Mouse (Mus musculus): ENCODE data around the gene Olfm2.
"Not testable (repeated sequence)": the region's sequence is repeated elsewhere in the genome, so short reads cannot be mapped to it uniquely, and the experiment has no call there.

Gene Olfm2

DNA sequence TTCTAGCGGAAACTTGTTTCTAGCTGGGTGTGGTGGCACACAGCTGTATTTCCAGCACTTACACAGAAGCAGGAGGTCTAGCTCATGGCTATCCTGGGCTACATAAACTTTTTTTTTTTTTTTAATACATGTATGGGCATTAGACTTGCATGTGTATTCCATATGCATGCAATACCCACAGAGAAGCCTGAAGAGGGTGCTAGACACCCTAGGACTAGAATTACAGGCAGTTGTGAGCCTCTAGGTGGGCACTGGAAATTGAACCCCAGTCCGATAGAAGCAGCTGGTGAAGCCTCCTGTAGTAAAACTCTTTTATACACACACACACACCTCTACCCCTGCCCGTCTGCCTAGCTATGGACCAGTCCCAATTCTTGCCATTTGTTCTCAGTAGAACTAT, 92.3 kb downstream of the Olfm2 start:
- no peak for DNase-seq (ENCODE audit: low spot score in 2 of 2)

DNA sequence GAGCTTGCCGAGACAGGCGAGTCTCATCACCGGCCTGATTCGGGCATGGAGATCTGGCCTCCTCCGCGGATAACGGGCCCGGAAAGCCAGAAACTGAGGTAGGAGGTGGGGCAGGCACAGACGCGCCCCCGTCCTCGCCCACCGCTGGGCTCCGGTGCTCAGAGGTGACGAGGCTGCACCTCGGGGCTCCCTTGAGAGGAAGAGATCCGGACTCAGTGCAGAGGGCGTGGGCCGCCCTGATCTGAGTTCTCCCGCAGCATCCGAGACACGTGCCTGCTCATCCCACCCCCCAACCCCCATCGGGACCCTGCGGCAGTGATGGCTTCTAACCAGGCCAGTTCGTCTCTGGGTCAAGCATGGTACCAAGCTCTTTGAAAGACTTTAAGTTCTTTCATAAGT, 93.9 kb downstream of the Olfm2 start:
- no peak for DNase-seq (ENCODE audit: low spot score in 2 of 2)

DNA sequence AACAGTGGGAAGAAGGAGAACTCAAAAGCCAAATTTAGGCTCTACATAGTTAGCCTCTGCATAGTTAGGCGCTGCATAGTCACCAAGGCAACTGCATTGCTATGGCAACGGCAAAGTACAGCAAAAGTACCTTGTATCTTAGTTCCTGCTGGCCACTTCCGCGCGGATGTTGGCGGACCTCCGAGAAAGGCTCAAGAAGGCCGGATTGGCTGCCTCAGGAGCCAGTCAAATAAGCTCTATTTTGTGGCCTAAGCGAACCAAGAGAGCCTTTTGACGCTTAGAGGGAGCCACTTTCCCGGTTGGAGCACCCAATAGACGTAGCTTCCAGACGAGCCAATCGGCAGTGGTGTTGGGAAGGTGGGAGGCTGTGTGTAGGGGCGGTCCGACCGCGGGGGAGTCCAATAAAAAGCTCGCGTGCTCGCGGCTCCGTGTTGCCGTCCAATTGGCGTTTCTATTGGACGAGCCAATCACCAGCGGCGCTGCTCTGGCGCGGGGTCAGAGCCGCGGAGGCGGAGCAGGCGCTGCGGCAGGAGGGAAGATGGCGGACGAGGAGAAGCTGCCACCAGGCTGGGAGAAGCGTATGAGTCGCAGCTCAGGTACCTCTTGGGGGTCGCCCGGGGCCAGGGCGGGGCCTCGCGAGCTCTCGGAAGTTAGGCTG, 94.4 kb downstream of the Olfm2 start, which contains the start of gene Pin1:
Gene Pin1, plus strand, starts transcription at position 494 of the 658 bp plus-strand sequence.
- peak; percentile 96 to 98 for DNase-seq (ENCODE audit: low spot score in 2 of 2)

- DNase-seq (ENCODE audit: low spot score in 2 of 2) = no peak
Observed at GRCm38 (mm10) chr9:20645121-20645520, 101.0 kb downstream of the Olfm2 start.

- peak; percentile 73 to 75 for DNase-seq (ENCODE audit: low spot score in 2 of 2)
Observed at GRCm38 (mm10) chr9:20644360-20645081, 101.6 kb downstream of the Olfm2 start, which contains the start of gene Fbxl12. Fbxl12 (minus strand) TSS chr9:20644767.

DNA sequence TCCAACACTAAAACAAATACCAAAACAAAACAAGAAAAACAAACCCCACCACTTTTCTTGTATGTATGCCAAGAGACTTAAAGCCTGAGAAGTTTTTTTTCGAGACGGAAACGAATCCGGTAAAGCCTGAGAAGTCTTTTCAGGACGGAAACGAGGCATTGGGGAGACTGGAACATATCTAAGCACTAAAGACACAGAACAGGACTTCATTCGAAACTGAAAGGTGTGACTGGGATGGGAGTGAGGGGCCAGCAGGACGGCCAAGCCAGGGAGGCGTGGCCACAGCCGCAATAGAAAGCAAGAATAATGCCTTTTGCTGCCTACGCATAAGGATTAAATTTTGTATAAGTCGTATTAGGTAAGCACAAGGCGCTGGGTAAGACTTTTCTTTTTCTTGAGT, 102.4 kb downstream of the Olfm2 start:
- no peak for DNase-seq (ENCODE audit: low spot score in 2 of 2)

GRCm38 (mm10) chr9:20642896-20643466, 103.2 kb downstream of the Olfm2 start:
- peak; percentile 72 to 88 for DNase-seq (ENCODE audit: low spot score in 2 of 2)

- DNase-seq (ENCODE audit: low spot score in 2 of 2) = peak; percentile 45 to 59
Observed at GRCm38 (mm10) chr9:20642101-20642895, 103.9 kb downstream of the Olfm2 start, which contains the start of gene Ubl5. Ubl5 (plus strand) TSS chr9:20642878.

DNA sequence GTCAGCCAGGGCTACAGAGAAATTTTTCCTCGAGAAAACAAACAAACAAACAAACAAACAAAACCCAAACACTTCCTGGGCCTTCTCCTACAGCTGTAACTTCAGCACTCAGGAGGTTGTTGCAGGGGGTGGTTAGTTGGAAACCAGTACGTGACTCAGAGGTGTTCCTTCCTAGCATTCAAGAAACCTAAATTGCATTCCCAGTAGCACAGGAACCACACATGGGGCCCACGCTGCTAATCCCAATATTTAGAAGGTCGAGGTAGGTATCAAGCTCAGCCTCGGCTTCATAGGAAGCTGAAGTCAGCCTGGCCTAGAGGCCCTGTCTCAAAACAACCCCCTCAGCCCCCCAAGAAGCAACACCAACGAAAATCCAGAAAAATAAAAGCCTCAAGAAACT, 104.6 kb downstream of the Olfm2 start:
- DNase-seq (ENCODE audit: low spot score in 2 of 2) = no peak

DNA sequence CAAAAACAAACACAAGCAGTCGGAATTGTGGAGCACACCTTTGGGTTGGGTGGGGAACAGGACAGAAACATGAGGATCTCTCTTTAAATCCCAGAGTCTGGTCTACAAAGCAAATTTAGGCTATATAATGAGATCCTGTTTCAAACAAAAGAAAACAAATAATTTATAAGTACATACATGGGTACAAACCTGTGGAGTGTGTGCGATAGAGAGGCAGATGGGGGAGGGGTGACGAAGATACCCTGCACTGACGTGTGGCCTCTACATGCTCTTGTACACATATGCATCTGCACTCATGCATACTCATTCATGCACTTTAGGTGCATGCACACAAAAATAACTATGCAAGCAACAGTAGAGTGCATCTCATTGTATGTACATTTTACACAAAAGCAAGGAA, 106.7 kb downstream of the Olfm2 start:
- DNase-seq (ENCODE audit: low spot score in 2 of 2) = no peak

- no peak for DNase-seq (ENCODE audit: low spot score in 2 of 2)
Observed at GRCm38 (mm10) chr9:20638552-20638951, 107.6 kb downstream of the Olfm2 start.

GRCm38 (mm10) chr9:20636790-20637189, 109.4 kb downstream of the Olfm2 start:
- no peak for DNase-seq (ENCODE audit: low spot score in 2 of 2)

- no peak for DNase-seq (ENCODE audit: low spot score in 2 of 2)
Observed at GRCm38 (mm10) chr9:20636256-20636655, 109.9 kb downstream of the Olfm2 start.

DNA sequence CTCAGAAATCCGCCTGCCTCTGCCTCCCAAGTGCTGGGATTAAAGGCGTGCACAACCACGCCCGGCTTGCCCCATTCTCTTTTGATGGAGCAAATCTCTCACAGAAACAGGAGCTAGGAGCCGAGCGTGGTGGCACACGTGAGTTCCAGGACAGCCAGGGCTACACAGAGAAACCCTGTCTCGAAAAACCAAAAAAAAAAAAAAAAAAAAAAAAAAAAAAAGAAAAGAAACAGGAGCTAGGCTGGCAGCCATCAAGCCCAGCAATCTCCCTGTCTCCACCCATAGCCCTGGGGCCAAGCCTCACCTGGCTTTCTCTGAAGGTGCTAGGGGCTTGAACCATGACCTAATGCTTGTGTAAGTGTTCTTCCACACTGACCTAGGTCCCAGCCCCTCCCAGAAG, 110.5 kb downstream of the Olfm2 start:
- not testable (repeated sequence) for DNase-seq (ENCODE audit: low spot score in 2 of 2)

DNA sequence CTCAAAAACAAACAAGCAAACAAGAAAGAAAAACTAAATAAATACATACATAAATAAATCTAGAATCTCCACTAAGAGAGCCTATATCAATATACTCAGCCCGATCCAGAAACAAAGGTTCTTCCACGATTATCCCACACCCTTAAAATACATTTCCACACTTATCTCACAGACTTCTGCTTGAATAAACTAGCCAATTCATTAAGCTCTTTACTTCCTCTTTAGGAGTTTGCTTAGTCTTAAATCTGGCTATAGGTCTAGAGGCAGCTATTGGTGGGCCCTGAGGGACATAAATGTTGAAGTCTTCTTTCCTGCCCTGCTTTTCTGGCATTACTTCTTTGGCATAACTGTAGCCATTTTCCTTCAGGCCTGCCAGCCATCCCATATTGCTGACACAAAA, 114.8 kb downstream of the Olfm2 start:
- no peak for DNase-seq (ENCODE audit: low spot score in 2 of 2)

All from urinary bladder, postnatal 36 days (tissue).